Mouse (Mus musculus): Measurements from ENCODE around the gene Fndc3b.

- TF ChIP-seq POLR2A (IDR thresholded peaks at IDR 0.05; ENCODE audit: low read depth, low read length) (no peak), CTCF (conservative IDR thresholded peaks at IDR 0.05; ENCODE audit: insufficient read depth, insufficient read length, low read depth, low read length) (no peak)
Observed at GRCm38 (mm10) chr3:27670416-27670815, 40.7 kb downstream of the Fndc3b start.

Data from kidney, adult 2 months (tissue).